Mouse (Mus musculus) liver, embryonic 14.5 days (tissue): ENCODE data around the gene Klhl10. TPM values are rescaled to one million over a fixed set of nuclear protein-coding genes. Genes with fewer than 3 reads are reported as not detected.

Experiments
- ATAC-seq: fragments of 200-750 bp; cut with Nextera tagmentation; 2 replicates; pipeline ENCODE4 v1.8.0; 2017; ENCODE audit warnings: moderate number of reproducible peaks, mild to moderate bottlenecking, moderate library complexity; ENCODE audit not compliant: insufficient read depth
- DNase-seq, 3 experiments: peaks; one replicate each; pipeline ENCODE4 v3.0.0-alpha.2; 2012 to 2013; ENCODE audit warnings: low read depth in 3 of 3, low spot score in 3 of 3
- H3K27ac ChIP-seq: fragments of 300-500 bp; sonication (generic); 2 replicates; pipeline ENCODE4 v1.5.1; 2014; ENCODE audit warnings: moderate library complexity, mild to moderate bottlenecking, control low read depth, inconsistent platforms
- H3K27me3 ChIP-seq: fragments of 300-500 bp; sonication (generic); 2 replicates; pipeline ENCODE4 v1.6.1; 2014; ENCODE audit warnings: mild to moderate bottlenecking, low read length, moderate library complexity; ENCODE audit not compliant: control insufficient read depth, insufficient read depth
- H3K36me3 ChIP-seq: fragments of 300-500 bp; sonication (generic); replicated peaks from 2 replicates; pipeline ENCODE4 v1.6.1; 2014; ENCODE audit warnings: low read depth; ENCODE audit not compliant: control insufficient read depth, insufficient read depth
- H3K4me1 ChIP-seq, 2 experiments: fragments of 200-500 bp in 1 of 2; fragments of 300-500 bp in 1 of 2; sonication (generic) in 1 of 2; replicated peaks; 2 replicates each; pipeline ENCODE4 v1.6.1; 2012 to 2014; ENCODE audit warnings: antibody characterized with exemption in 1 of 2, inconsistent platforms in 1 of 2, low read length in 1 of 2; ENCODE audit not compliant: control insufficient read depth in 2 of 2, insufficient read depth in 2 of 2
- H3K4me2 ChIP-seq: fragments of 300-500 bp; sonication (generic); 2 replicates; pipeline ENCODE4 v1.6.1; 2014; ENCODE audit warnings: low read depth, mild to moderate bottlenecking, control low read depth, moderate library complexity
- H3K4me3 ChIP-seq, 2 experiments: fragments of 200-500 bp in 1 of 2; fragments of 300-500 bp in 1 of 2; sonication (generic) in 1 of 2; 2 replicates each; pipeline ENCODE4 v1.5.1; 2012 to 2014; ENCODE audit warnings: low read depth in 2 of 2, low read length in 2 of 2, mild to moderate bottlenecking in 2 of 2, control low read depth in 1 of 2, inconsistent platforms in 1 of 2, moderate library complexity in 1 of 2; ENCODE audit not compliant: insufficient read depth in 1 of 2
- H3K9ac ChIP-seq: fragments of 300-500 bp; sonication (generic); replicated peaks from 2 replicates; pipeline ENCODE4 v1.6.1; 2014; ENCODE audit warnings: mild to moderate bottlenecking, control low read depth, moderate library complexity
- H3K9me3 ChIP-seq: fragments of 300-500 bp; sonication (generic); 2 replicates; pipeline ENCODE4 v1.6.1; 2016; ENCODE audit warnings: low read length, mixed read lengths; ENCODE audit not compliant: control insufficient read depth
- CTCF ChIP-seq: IDR thresholded peaks from 2 replicates; pipeline ENCODE4 v1.5.1; 2016; ENCODE audit warnings: antibody characterized with exemption, low read depth, control low read depth
- EP300 ChIP-seq: IDR thresholded peaks from 2 replicates; pipeline ENCODE4 v1.6.1; 2016; ENCODE audit warnings: antibody characterized with exemption, low read depth
- WGBS: fragments of 180-500 bp; shearing (Covaris S2); extraction: QIAGEN DNeasy Blood & Tissue Kit; methylation state at CpG from one replicate; pipeline ENCODE4 v1.1.7; 2014; ENCODE audit not compliant: insufficient replicate concordance; 5-methylcytosine and 5-hydroxymethylcytosine counted together
- microRNA-seq: library from miRNA; unstranded; fragments of <30 nt; microRNA quantifications from one replicate; pipeline ENCODE4, GENCODE M21; 2016
- polyA plus RNA-seq, 2 experiments: library from polyadenylated mRNA; depleted of rRNA in 1 of 2; stranded (reverse) in 1 of 2; unstranded in 1 of 2; fragments of >200 nt; fragmentation: Nextera tagmentation in 1 of 2; extraction: Ambion mirVana in 1 of 2; gene quantifications; 2 replicates each; pipeline versions ENCODE4 v1.2.1 to v1.2.3; 2012 to 2014

Gene Klhl10
- polyA plus RNA-seq, 2 experiments = 0.15 to 0.16 TPM

DNA sequence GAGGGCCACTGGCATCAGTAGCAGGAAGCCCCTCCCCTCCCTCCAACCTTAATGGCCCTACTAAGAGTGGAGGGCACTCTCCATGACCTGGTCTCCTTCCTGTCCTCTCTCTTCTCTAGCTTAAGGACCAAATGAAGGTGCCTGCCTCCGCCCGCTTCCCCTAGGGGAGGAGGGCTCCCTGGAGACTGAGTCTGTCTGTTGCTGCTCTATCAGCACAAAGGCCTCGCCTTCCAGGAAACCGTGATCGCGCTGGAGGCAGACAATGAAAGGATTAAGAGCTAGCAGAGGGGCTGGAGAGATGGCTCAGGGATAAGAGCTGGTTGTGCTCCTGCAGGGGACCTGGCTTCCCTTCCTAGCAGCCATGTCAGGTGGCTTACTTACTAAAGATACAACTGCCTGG, 59.6 kb downstream of the Klhl10 start:
- no peak overlapping the region for H3K4me3 ChIP-seq
- peaks cover 0 to 14% of the 10 kb centered on the region in 2 experiments; a peak in 3 of 4 replicates for H3K4me1 ChIP-seq
- no peak overlapping the region for H3K9ac ChIP-seq
- DNase-seq (no peak), ATAC-seq (no peak)
- TF ChIP-seq EP300 = no peak
- TF ChIP-seq CTCF = no peak
- no peaks in the 10 kb centered on the region for H3K27me3 ChIP-seq
- no peak overlapping the region for H3K27ac ChIP-seq
- no peak overlapping the region for H3K4me2 ChIP-seq
- H3K9me3 ChIP-seq = no peaks in the 10 kb centered on the region
- 28% methylated on average over 6 of the region's 6 CpGs for WGBS
- peaks cover 30% of the 10 kb centered on the region for H3K36me3 ChIP-seq

DNA sequence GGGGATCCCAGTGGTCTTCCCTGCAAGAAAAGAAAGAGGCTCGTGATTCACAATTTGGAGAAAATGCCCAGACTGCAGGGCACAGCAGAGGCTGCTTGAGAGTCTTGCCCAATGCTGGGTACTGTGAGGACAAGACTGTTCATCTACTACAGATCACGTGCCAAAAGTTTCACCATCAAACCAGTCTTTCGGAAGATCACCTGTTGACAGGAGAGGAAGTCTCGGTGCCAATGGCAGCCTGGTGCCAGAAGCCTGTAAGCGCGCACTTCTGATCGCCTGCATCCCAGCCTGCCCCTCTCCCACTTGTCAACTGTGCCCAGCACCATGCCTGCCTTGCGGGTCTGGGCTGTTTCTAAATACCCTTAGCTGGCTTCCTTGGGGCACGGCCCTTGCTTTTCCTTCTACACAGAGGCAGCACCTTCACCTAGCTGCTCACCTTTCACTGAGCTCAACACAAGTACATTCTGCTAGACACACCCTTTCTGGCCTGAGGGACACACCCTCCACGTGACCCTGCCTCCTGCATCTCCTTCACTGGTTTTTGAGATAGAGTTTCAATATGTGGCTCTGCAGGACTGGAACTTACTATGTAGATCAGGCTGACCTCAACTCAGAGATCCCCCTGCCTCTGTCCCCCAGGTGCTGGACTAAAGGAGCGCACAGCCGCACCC, 63.4 kb downstream of the Klhl10 start:
- no peak for ATAC-seq
- WGBS = 81% methylated on average over 12 of the region's 12 CpGs
- H3K27ac ChIP-seq = no peak overlapping the region

DNA sequence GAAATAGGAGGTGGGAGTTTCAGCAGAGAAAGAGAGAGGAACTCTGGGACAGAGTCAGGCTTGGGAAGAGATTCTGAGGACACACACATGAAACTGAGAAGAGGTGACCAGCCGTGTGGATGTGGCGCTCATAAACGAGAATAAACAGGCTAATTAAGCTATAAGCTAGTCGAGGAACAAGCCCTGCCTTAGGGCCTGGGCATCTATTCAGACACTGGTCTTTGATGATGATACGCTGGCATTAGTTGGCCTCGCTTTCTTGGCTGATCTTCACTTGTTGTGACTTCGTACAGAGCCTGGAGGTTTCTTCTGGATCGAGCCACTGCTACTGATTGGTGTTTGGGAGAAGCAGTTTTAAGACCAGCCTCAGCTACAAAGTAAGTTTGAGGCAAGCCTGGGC, 64.3 kb downstream of the Klhl10 start:
- Histone ChIP-seq H3K27me3 (no peaks in the 10 kb centered on the region), H3K27ac (no peak overlapping the region), H3K9ac (no peak overlapping the region), H3K4me2 (no peak overlapping the region), H3K9me3 (no peaks in the 10 kb centered on the region), H3K36me3 (peaks cover 10% of the 10 kb centered on the region), H3K4me3 (no peak overlapping the region), H3K4me1 (peaks cover 0 to 6% of the 10 kb centered on the region in 2 experiments; a peak in 2 of 4 replicates)
- ATAC-seq (no peak), DNase-seq (no peak)
- TF ChIP-seq CTCF (no peak), EP300 (no peak)
- 82% methylated on average over 8 of the region's 8 CpGs for whole genome bisulfite sequencing

More for the DNA sequence above, 63.4 kb downstream of the Klhl10 start:
- Histone ChIP-seq H3K4me3 (no peak overlapping the region), H3K9me3 (no peaks in the 10 kb centered on the region), H3K4me1 (peaks cover 0 to 14% of the 10 kb centered on the region in 2 experiments; a peak in 3 of 4 replicates), H3K36me3 (peaks cover 10% of the 10 kb centered on the region), H3K4me2 (no peak overlapping the region), H3K9ac (no peak overlapping the region), H3K27me3 (no peaks in the 10 kb centered on the region)
- no peak for DNase-seq
- no peak for TF ChIP-seq CTCF

Small RNA genes lying within 50 kb of the gene (microRNA-seq; reads per million reads assigned to microRNA genes)
- gene Gm27374 (not detected), gene Mir7116 (1.7 reads per million)

Other genes starting within 250 kb of the Klhl10 start
- not detected in 2 replicates for gene Krt9, start 248.7 kb upstream of the Klhl10 start, polyA plus RNA-seq (2012; rRNA removed)
- gene Krt9, start 248.7 kb upstream of the Klhl10 start, polyA plus RNA-seq (2014; fragmentation: Nextera tagmentation; extraction: Ambion mirVana) = not detected in 2 replicates
- gene Krt14, start 234.4 kb upstream of the Klhl10 start, polyA plus RNA-seq (2012; rRNA removed) = 0.40 and 0.42 TPM in 2 replicates
- 0.13 and 0.25 TPM in 2 replicates for gene Krt14, start 234.4 kb upstream of the Klhl10 start, polyA plus RNA-seq (2014; fragmentation: Nextera tagmentation; extraction: Ambion mirVana)
- gene Krt16, start 193.0 kb upstream of the Klhl10 start, polyA plus RNA-seq (2012; rRNA removed) = not detected in 2 replicates
- gene Krt16, start 193.0 kb upstream of the Klhl10 start, polyA plus RNA-seq (2014; fragmentation: Nextera tagmentation; extraction: Ambion mirVana) = not detected in 2 replicates
- 0.11 and 0.15 TPM in 2 replicates for gene Krt17, start 180.9 kb upstream of the Klhl10 start, polyA plus RNA-seq (2012; rRNA removed)
- 0.18 and 0.20 TPM in 2 replicates for gene Krt17, start 180.9 kb upstream of the Klhl10 start, polyA plus RNA-seq (2014; fragmentation: Nextera tagmentation; extraction: Ambion mirVana)
- not detected in 2 replicates for gene Krt42, start 172.0 kb upstream of the Klhl10 start, polyA plus RNA-seq (2012; rRNA removed)
- gene Krt42, start 172.0 kb upstream of the Klhl10 start, polyA plus RNA-seq (2014; fragmentation: Nextera tagmentation; extraction: Ambion mirVana) = not detected in 2 replicates
- 96.0 and 191 TPM in 2 replicates for gene Eif1, start 122.0 kb upstream of the Klhl10 start, polyA plus RNA-seq (2012; rRNA removed)
- 1,798 and 1,809 TPM in 2 replicates for gene Eif1, start 122.0 kb upstream of the Klhl10 start, polyA plus RNA-seq (2014; fragmentation: Nextera tagmentation; extraction: Ambion mirVana)
- not detected in 2 replicates for gene Gast, start 107.5 kb upstream of the Klhl10 start, polyA plus RNA-seq (2012; rRNA removed)
- not detected in 2 replicates for gene Gast, start 107.5 kb upstream of the Klhl10 start, polyA plus RNA-seq (2014; fragmentation: Nextera tagmentation; extraction: Ambion mirVana)
- 0.23 and 0.51 TPM in 2 replicates for gene Hap1, start 85.8 kb upstream of the Klhl10 start, polyA plus RNA-seq (2012; rRNA removed)
- gene Hap1, start 85.8 kb upstream of the Klhl10 start, polyA plus RNA-seq (2014; fragmentation: Nextera tagmentation; extraction: Ambion mirVana) = 0.06 and 0.38 TPM in 2 replicates
- gene Jup, start 44.2 kb upstream of the Klhl10 start, polyA plus RNA-seq (2012; rRNA removed) = 8.5 and 10.5 TPM in 2 replicates
- 8.6 and 9.6 TPM in 2 replicates for gene Jup, start 44.2 kb upstream of the Klhl10 start, polyA plus RNA-seq (2014; fragmentation: Nextera tagmentation; extraction: Ambion mirVana)
- 2.5 and 2.8 TPM in 2 replicates for gene P3h4, start 27.1 kb upstream of the Klhl10 start, polyA plus RNA-seq (2012; rRNA removed)
- gene P3h4, start 27.1 kb upstream of the Klhl10 start, polyA plus RNA-seq (2014; fragmentation: Nextera tagmentation; extraction: Ambion mirVana) = 2.8 and 3.9 TPM in 2 replicates
- 4.4 and 5.3 TPM in 2 replicates for gene Fkbp10, start 26.2 kb upstream of the Klhl10 start, polyA plus RNA-seq (2012; rRNA removed)
- 5.0 and 6.3 TPM in 2 replicates for gene Fkbp10, start 26.2 kb upstream of the Klhl10 start, polyA plus RNA-seq (2014; fragmentation: Nextera tagmentation; extraction: Ambion mirVana)
- gene Nt5c3b, start 109 bp upstream of the Klhl10 start, polyA plus RNA-seq (2012; rRNA removed) = 10.2 and 13.0 TPM in 2 replicates
- 15.5 and 16.3 TPM in 2 replicates for gene Nt5c3b, start 109 bp upstream of the Klhl10 start, polyA plus RNA-seq (2014; fragmentation: Nextera tagmentation; extraction: Ambion mirVana)
- 0.90 and 1.2 TPM in 2 replicates for gene Klhl11, start 30.8 kb downstream of the Klhl10 start, polyA plus RNA-seq (2012; rRNA removed)
- gene Klhl11, start 30.8 kb downstream of the Klhl10 start, polyA plus RNA-seq (2014; fragmentation: Nextera tagmentation; extraction: Ambion mirVana) = 1.8 and 2.2 TPM in 2 replicates
- 35.5 and 45.9 TPM in 2 replicates for gene Acly, start 86.1 kb downstream of the Klhl10 start, polyA plus RNA-seq (2012; rRNA removed)
- gene Acly, start 86.1 kb downstream of the Klhl10 start, polyA plus RNA-seq (2014; fragmentation: Nextera tagmentation; extraction: Ambion mirVana) = 68.2 and 76.7 TPM in 2 replicates
- 0.01 and 0.03 TPM in 2 replicates for gene Ttc25, start 103.7 kb downstream of the Klhl10 start, polyA plus RNA-seq (2012; rRNA removed)
- 0.13 and 0.19 TPM in 2 replicates for gene Ttc25, start 103.7 kb downstream of the Klhl10 start, polyA plus RNA-seq (2014; fragmentation: Nextera tagmentation; extraction: Ambion mirVana)
- 5.2 and 6.3 TPM in 2 replicates for gene Cnp, start 133.0 kb downstream of the Klhl10 start, polyA plus RNA-seq (2012; rRNA removed)
- 10.0 and 12.0 TPM in 2 replicates for gene Cnp, start 133.0 kb downstream of the Klhl10 start, polyA plus RNA-seq (2014; fragmentation: Nextera tagmentation; extraction: Ambion mirVana)
- gene Nkiras2, start 177.3 kb downstream of the Klhl10 start, polyA plus RNA-seq (2012; rRNA removed) = 15.0 and 15.5 TPM in 2 replicates
- 16.8 and 17.0 TPM in 2 replicates for gene Nkiras2, start 177.3 kb downstream of the Klhl10 start, polyA plus RNA-seq (2014; fragmentation: Nextera tagmentation; extraction: Ambion mirVana)
- gene Dnajc7, start 178.3 kb downstream of the Klhl10 start, polyA plus RNA-seq (2012; rRNA removed) = 40.6 and 61.7 TPM in 2 replicates
- 13.4 and 15.1 TPM in 2 replicates for gene Dnajc7, start 178.3 kb downstream of the Klhl10 start, polyA plus RNA-seq (2014; fragmentation: Nextera tagmentation; extraction: Ambion mirVana)